Mouse (Mus musculus) midbrain, embryonic 16.5 days (tissue): ENCODE results near the gene 2410015M20Rik. TPM values are rescaled to one million over a fixed set of nuclear protein-coding genes. Genes with fewer than 3 reads are reported as not detected.

ENCODE experiments used
- ATAC-seq: fragments of 200-750 bp; cut with Nextera tagmentation; 2 replicates; pipeline ENCODE4 v1.8.0; 2017; ENCODE audit warnings: moderate TSS enrichment
- H3K27ac ChIP-seq: fragments of 300-500 bp; sonication (generic); 2 replicates; pipeline ENCODE4 v1.5.1; 2014; ENCODE audit warnings: mild to moderate bottlenecking, low read length, mixed read lengths
- H3K27me3 ChIP-seq: fragments of 300-500 bp; sonication (generic); 2 replicates; pipeline ENCODE4 v1.6.1; 2014; ENCODE audit warnings: low read depth, low read length, mixed read lengths; ENCODE audit not compliant: control insufficient read depth, insufficient read depth
- H3K36me3 ChIP-seq: fragments of 300-500 bp; sonication (generic); 2 replicates; pipeline ENCODE4 v1.6.1; 2014; ENCODE audit warnings: mild to moderate bottlenecking, low read length, moderate library complexity, mixed read lengths; ENCODE audit not compliant: control insufficient read depth, insufficient read depth
- H3K4me1 ChIP-seq: fragments of 300-500 bp; sonication (generic); 2 replicates; pipeline ENCODE4 v1.6.1; 2014; ENCODE audit warnings: mild to moderate bottlenecking, low read length, mixed read lengths; ENCODE audit not compliant: control insufficient read depth, insufficient read depth
- H3K4me2 ChIP-seq: fragments of 300-500 bp; sonication (generic); 2 replicates; pipeline ENCODE4 v1.6.1; 2014; ENCODE audit warnings: mild to moderate bottlenecking, low read length, mixed read lengths
- H3K4me3 ChIP-seq: fragments of 300-500 bp; sonication (generic); 2 replicates; pipeline ENCODE4 v1.5.1; 2014; ENCODE audit warnings: low read depth, mild to moderate bottlenecking, low read length, moderate library complexity, mixed read lengths
- H3K9ac ChIP-seq: fragments of 300-500 bp; sonication (generic); 2 replicates; pipeline ENCODE4 v1.6.1; 2014; ENCODE audit warnings: low read depth, low read length, mixed read lengths
- H3K9me3 ChIP-seq: fragments of 300-500 bp; sonication (generic); replicated peaks from 2 replicates; pipeline ENCODE4 v1.6.1; 2014; ENCODE audit warnings: mild to moderate bottlenecking, low read length, mixed read lengths; ENCODE audit not compliant: control insufficient read depth, poor library complexity, severe bottlenecking
- WGBS: fragments of 180-500 bp; shearing (Covaris S2); extraction: QIAGEN DNeasy Blood & Tissue Kit; methylation state at CpG from one replicate; pipeline ENCODE4 v1.1.7; 2014; 5-methylcytosine and 5-hydroxymethylcytosine counted together
- polyA plus RNA-seq: library from polyadenylated mRNA; unstranded; fragments of >200 nt; fragmentation: Nextera tagmentation; extraction: Ambion mirVana; gene quantifications from 2 replicates; pipeline ENCODE4 v1.2.1, GENCODE M21; 2015

2410015M20Rik gene
- polyA plus RNA-seq, 1 experiment from 2014 or later, result 182 TPM

DNA sequence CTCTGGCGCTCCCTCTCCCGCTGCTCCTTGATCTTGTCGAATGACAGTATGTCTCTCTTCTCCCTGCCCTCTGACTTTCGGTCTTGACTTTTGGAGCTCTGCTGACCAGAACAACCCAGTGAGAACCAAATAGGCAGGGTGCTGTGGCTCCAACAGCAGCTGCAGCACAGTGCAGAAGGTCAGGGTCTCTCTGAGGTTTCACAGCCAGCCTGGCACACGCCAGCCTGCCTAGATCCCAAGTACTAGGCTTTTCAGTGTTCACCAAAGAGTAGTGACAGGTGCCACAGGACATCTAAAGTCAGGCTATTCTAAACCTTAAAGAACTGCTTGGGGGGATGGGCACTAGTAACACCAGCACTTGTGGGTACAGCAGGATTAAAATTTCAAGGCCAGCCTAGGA is 42.7 kb downstream of the 2410015M20Rik start:
- H3K36me3 ChIP-seq, result peaks cover 70% of the 10 kb centered on the region
- no peak for ATAC-seq
- H3K4me3 ChIP-seq, result no peak overlapping the region
- no peak overlapping the region for H3K9ac ChIP-seq
- H3K4me1 ChIP-seq, result no peaks in the 10 kb centered on the region
- H3K27ac ChIP-seq, result no peak overlapping the region
- H3K4me2 ChIP-seq, result no peak overlapping the region
- no peaks in the 10 kb centered on the region for H3K27me3 ChIP-seq
- H3K9me3 ChIP-seq, result no peaks in the 10 kb centered on the region
- WGBS, result 92% methylated on average over 5 of the region's 5 CpGs

DNA sequence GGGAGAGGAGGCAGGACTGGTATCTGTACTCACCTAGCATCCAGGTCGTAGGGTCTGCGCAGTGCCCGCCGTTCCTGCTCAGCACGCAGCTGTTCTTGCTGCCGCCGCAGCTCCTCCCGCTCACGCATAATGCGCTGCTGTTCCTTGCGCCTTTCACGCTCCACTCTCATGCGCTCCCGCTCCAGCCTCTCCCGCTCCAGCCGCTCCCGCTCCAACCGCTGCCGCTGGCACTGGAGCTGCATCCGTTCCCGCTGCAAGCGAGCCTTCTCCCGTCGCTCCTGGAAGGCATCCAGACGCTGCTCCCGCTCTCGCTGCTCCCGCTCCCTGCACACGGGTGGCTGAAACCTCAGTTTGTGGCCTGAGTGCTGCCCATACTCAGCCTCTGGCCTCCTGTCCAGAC is 43.3 kb downstream of the 2410015M20Rik start:
- Histone ChIP-seq H3K4me1 (no peaks in the 10 kb centered on the region), H3K9ac (no peak overlapping the region), H3K27ac (no peak overlapping the region), H3K36me3 (peaks cover 77% of the 10 kb centered on the region), H3K4me3 (no peak overlapping the region), H3K9me3 (no peaks in the 10 kb centered on the region), H3K27me3 (no peaks in the 10 kb centered on the region), H3K4me2 (no peak overlapping the region)
- WGBS, result 95% methylated on average over 29 of the region's 29 CpGs
- no peak for ATAC-seq

DNA sequence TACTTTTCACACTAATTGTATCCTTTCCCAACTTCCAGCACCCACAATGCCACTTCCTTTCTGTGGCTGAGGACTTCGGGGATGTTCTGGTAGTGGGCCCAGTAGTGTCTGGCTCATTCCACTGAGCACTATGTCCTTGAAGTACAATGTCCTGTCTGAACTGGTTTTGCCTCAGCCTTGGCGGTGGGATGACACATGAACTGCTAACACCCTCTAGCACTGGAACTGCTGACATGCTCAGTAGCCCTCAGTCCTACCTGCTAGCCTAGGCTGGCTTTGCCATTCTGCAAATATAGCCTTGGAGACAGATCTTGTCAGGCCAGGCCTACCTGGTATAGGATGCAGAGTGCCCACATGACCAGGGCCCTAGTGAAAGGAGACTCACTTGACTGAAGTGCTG is 47.7 kb downstream of the 2410015M20Rik start:
- no peaks in the 10 kb centered on the region for H3K27me3 ChIP-seq
- no peak overlapping the region for H3K4me2 ChIP-seq
- H3K36me3 ChIP-seq, result peaks cover 54% of the 10 kb centered on the region
- H3K9ac ChIP-seq, result no peak overlapping the region
- no peaks in the 10 kb centered on the region for H3K4me1 ChIP-seq
- H3K27ac ChIP-seq, result no peak overlapping the region
- no peak overlapping the region for H3K4me3 ChIP-seq
- H3K9me3 ChIP-seq, result no peaks in the 10 kb centered on the region
- no peak for ATAC-seq
- 93% methylated on average over 2 of the region's 2 CpGs for WGBS

DNA sequence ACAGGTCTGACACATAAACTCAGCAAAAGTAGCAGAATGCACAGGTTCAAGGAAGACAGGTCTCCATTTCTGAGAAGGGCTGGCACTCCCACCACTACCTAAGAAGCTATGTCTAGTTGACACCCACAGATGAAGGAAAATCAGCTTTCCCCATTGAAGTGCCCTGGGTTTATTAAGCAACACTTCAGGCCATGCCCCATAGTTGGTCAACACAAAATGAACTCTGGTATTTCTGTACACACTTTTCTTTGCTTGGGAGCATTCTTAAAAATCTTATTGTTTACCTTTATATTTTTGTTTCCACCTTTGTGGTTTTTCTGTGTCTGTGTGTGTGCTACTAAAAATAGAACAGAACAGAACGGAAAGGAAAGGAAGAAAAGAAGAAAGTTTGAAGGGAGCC is 49.4 kb downstream of the 2410015M20Rik start:
- Histone ChIP-seq H3K4me1 (no peaks in the 10 kb centered on the region), H3K9me3 (no peaks in the 10 kb centered on the region)
- WGBS, result 69% methylated on average over 1 of the region's 1 CpGs

DNA sequence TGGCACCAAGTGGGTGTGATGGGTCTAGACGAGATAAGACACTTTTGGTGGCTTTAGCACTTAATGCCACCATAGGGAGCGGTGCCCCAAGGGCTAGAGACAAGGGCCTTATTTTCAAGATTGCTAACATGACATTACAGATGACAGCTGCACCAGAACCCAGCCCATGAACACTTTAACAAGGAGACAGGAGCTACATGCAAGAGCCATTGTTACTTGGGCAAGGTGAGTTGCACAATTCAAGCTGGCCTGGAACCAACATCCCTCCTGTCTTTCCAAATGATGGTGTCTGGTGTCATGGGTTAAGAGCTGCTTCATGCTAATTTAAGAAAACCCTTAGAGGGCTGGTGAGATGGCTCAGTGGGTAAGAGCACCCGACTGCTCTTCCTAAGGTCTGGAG is 50.2 kb downstream of the 2410015M20Rik start:
- H3K4me3 ChIP-seq, result no peak overlapping the region
- H3K9me3 ChIP-seq, result no peaks in the 10 kb centered on the region
- no peak overlapping the region for H3K27ac ChIP-seq
- H3K4me2 ChIP-seq, result no peak overlapping the region
- no peak overlapping the region for H3K9ac ChIP-seq
- H3K4me1 ChIP-seq, result no peaks in the 10 kb centered on the region
- H3K36me3 ChIP-seq, result peaks cover 33% of the 10 kb centered on the region
- no peaks in the 10 kb centered on the region for H3K27me3 ChIP-seq
- ATAC-seq, result no peak
- WGBS, result 80% methylated on average over 3 of the region's 3 CpGs

More for the DNA sequence above, 49.4 kb downstream of the 2410015M20Rik start:
- no peak overlapping the region for H3K4me3 ChIP-seq
- no peak overlapping the region for H3K9ac ChIP-seq
- H3K27me3 ChIP-seq, result no peaks in the 10 kb centered on the region
- no peak overlapping the region for H3K27ac ChIP-seq
- peaks cover 37% of the 10 kb centered on the region for H3K36me3 ChIP-seq
- ATAC-seq, result no peak
- H3K4me2 ChIP-seq, result no peak overlapping the region

DNA sequence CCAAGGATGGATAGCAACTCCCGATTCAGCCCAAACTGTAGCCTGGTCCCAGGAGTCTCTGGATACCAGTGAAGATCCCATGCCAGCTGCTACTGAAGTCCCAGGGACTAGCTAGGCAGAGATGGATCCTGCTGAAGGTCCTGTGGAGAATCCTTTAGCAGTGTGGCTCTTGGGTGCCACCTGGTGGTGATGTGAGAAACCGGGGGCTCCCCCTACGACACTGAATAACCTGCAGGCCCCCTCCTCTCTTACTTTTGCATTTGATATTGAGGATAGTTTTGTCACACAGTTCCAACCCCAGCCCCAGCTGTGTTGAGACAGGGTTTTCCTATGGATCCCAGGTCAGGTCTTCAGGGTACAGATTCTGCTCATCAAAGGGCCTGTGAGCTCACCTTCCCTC is 51.1 kb downstream of the 2410015M20Rik start:
- H3K27me3 ChIP-seq, result no peaks in the 10 kb centered on the region
- 10% methylated on average over 3 of the region's 3 CpGs for WGBS
- H3K36me3 ChIP-seq, result peaks cover 23% of the 10 kb centered on the region
- peak; percentile 77; the same call in 1 of the 2 replicates for ATAC-seq
- no peak overlapping the region for H3K4me3 ChIP-seq
- H3K9me3 ChIP-seq, result no peaks in the 10 kb centered on the region
- H3K9ac ChIP-seq, result no peak overlapping the region
- no peak overlapping the region for H3K4me2 ChIP-seq
- H3K4me1 ChIP-seq, result no peaks in the 10 kb centered on the region
- H3K27ac ChIP-seq, result no peak overlapping the region

Other genes starting within 250 kb of the 2410015M20Rik start
- 293 and 299 TPM in 2 replicates for gene Ptprs, start 133.3 kb downstream of the 2410015M20Rik start, polyA plus RNA-seq
- not detected in 2 replicates for gene Znrf4, start 97.3 kb downstream of the 2410015M20Rik start, polyA plus RNA-seq
- 0.95 and 1.3 TPM in 2 replicates for gene Gm20219, start 55.4 kb downstream of the 2410015M20Rik start, polyA plus RNA-seq
- 63.2 and 70.6 TPM in 2 replicates for gene Safb2, start 25.2 kb downstream of the 2410015M20Rik start, polyA plus RNA-seq
- gene Safb, start 24.9 kb downstream of the 2410015M20Rik start, polyA plus RNA-seq, result 121 and 122 TPM in 2 replicates
- 789 and 838 TPM in 2 replicates for gene Rpl36, start 3.6 kb upstream of the 2410015M20Rik start, polyA plus RNA-seq
- 42.8 and 43.0 TPM in 2 replicates for gene Lonp1, start 17.1 kb upstream of the 2410015M20Rik start, polyA plus RNA-seq
- 1.8 and 2.1 TPM in 2 replicates for gene Catsperd, start 18.4 kb upstream of the 2410015M20Rik start, polyA plus RNA-seq
- 107 and 112 TPM in 2 replicates for gene Ranbp3, start 63.5 kb upstream of the 2410015M20Rik start, polyA plus RNA-seq
- 492 and 497 TPM in 2 replicates for gene Ndufa11, start 108.0 kb upstream of the 2410015M20Rik start, polyA plus RNA-seq
- 15.6 and 16.1 TPM in 2 replicates for gene Vmac, start 108.3 kb upstream of the 2410015M20Rik start, polyA plus RNA-seq
- gene Nrtn, start 147.8 kb upstream of the 2410015M20Rik start, polyA plus RNA-seq, result 2.5 and 4.0 TPM in 2 replicates
- 96.8 and 106 TPM in 2 replicates for gene Dus3l, start 155.0 kb upstream of the 2410015M20Rik start, polyA plus RNA-seq
- gene Prr22, start 160.5 kb upstream of the 2410015M20Rik start, polyA plus RNA-seq, result 0.97 and 1.1 TPM in 2 replicates
- 3.9 and 4.8 TPM in 2 replicates for gene Rfx2, start 221.2 kb upstream of the 2410015M20Rik start, polyA plus RNA-seq